Mouse (Mus musculus) urinary bladder, postnatal 10 days (tissue): Measurements from ENCODE around the gene Atp6v1e2.

Source experiments
- DNase-seq: peaks from one replicate; pipeline ENCODE4 v3.0.0; 2022; ENCODE audit warnings: low spot score

The Atp6v1e2 gene

GRCm38 (mm10) chr17:86915540-86915939, 32.2 kb downstream of the Atp6v1e2 start:
- no peak for DNase-seq

GRCm38 (mm10) chr17:86913003-86913607, 34.6 kb downstream of the Atp6v1e2 start:
- DNase-seq: no peak

- no peak for DNase-seq
These were observed 36.4 kb downstream of the Atp6v1e2 start for GRCm38 (mm10) chr17:86911261-86911660.

- no peak for DNase-seq
These were observed 37.8 kb downstream of the Atp6v1e2 start for GRCm38 (mm10) chr17:86909733-86910495.

GRCm38 (mm10) chr17:86908316-86908715, 39.4 kb downstream of the Atp6v1e2 start:
- no peak for DNase-seq

GRCm38 (mm10) chr17:86907092-86907491, 40.6 kb downstream of the Atp6v1e2 start:
- DNase-seq: no peak

- no peak for DNase-seq
These were observed 41.1 kb downstream of the Atp6v1e2 start for GRCm38 (mm10) chr17:86906601-86907000.

- DNase-seq: peak; percentile 51
These were observed 41.6 kb downstream of the Atp6v1e2 start for GRCm38 (mm10) chr17:86906136-86906461.

GRCm38 (mm10) chr17:86905297-86906135, 42.2 kb downstream of the Atp6v1e2 start:
- no peak for DNase-seq

- no peak for DNase-seq
These were observed 43.5 kb downstream of the Atp6v1e2 start for GRCm38 (mm10) chr17:86904206-86904605.

- no peak for DNase-seq
These were observed 44.1 kb downstream of the Atp6v1e2 start for GRCm38 (mm10) chr17:86903596-86903995.

GRCm38 (mm10) chr17:86902399-86903067, 45.2 kb downstream of the Atp6v1e2 start:
- no peak for DNase-seq

GRCm38 (mm10) chr17:86900564-86900963, 47.1 kb downstream of the Atp6v1e2 start:
- DNase-seq: no peak

GRCm38 (mm10) chr17:86899821-86900220, 47.9 kb downstream of the Atp6v1e2 start:
- no peak for DNase-seq

- no peak for DNase-seq
These were observed 50.1 kb downstream of the Atp6v1e2 start for GRCm38 (mm10) chr17:86897486-86898165.

- no peak for DNase-seq
These were observed 52.5 kb downstream of the Atp6v1e2 start for GRCm38 (mm10) chr17:86895191-86895590.
